Mouse (Mus musculus) heart, embryonic 15.5 days (tissue): Measurements from ENCODE around the gene Rps23. TPM values are rescaled to one million over a fixed set of nuclear protein-coding genes. Genes with fewer than 3 reads are reported as not detected.

ENCODE experiments used
- ATAC-seq: fragments of 200-750 bp; cut with Nextera tagmentation; replicated peaks from 2 replicates; pipeline ENCODE4 v1.8.0; 2017; ENCODE audit warnings: low read depth, moderate TSS enrichment; ENCODE audit not compliant: insufficient number of reproducible peaks, insufficient read depth, low FRiP score
- H3K27ac ChIP-seq: fragments of 300-500 bp; sonication (generic); 2 replicates; pipeline ENCODE4 v1.5.1; 2015; ENCODE audit warnings: mild to moderate bottlenecking, inconsistent platforms
- H3K27me3 ChIP-seq: fragments of 300-500 bp; sonication (generic); 2 replicates; pipeline ENCODE4 v1.6.1; 2015; ENCODE audit warnings: inconsistent platforms
- H3K36me3 ChIP-seq: fragments of 300-500 bp; sonication (generic); 2 replicates; pipeline ENCODE4 v1.6.1; 2015; ENCODE audit warnings: mild to moderate bottlenecking, inconsistent platforms
- H3K4me1 ChIP-seq: fragments of 300-500 bp; sonication (generic); replicated peaks from 2 replicates; pipeline ENCODE4 v1.6.1; 2015; ENCODE audit warnings: inconsistent platforms
- H3K4me2 ChIP-seq: fragments of 300-500 bp; sonication (generic); 2 replicates; pipeline ENCODE4 v1.6.1; 2015; ENCODE audit warnings: inconsistent platforms, mild to moderate bottlenecking, moderate library complexity
- H3K4me3 ChIP-seq: fragments of 300-500 bp; sonication (generic); 2 replicates; pipeline ENCODE4 v1.5.1; 2015; ENCODE audit warnings: mild to moderate bottlenecking, inconsistent platforms
- H3K9ac ChIP-seq: fragments of 300-500 bp; sonication (generic); 2 replicates; pipeline ENCODE4 v1.6.1; 2015; ENCODE audit warnings: mild to moderate bottlenecking, inconsistent platforms
- H3K9me3 ChIP-seq: fragments of 300-500 bp; sonication (generic); replicated peaks from 2 replicates; pipeline ENCODE4 v1.6.1; 2016; ENCODE audit warnings: inconsistent platforms
- WGBS: fragments of 180-500 bp; shearing (Covaris S2); methylation state at CpG from one replicate; pipeline ENCODE4 v1.1.7; 2015; ENCODE audit warnings: mixed read lengths; 5-methylcytosine and 5-hydroxymethylcytosine counted together
- polyA plus RNA-seq: library from polyadenylated mRNA; unstranded; fragments of >200 nt; fragmentation: Nextera tagmentation; extraction: Ambion mirVana; gene quantifications from 2 replicates; pipeline ENCODE4 v1.2.1, GENCODE M21; 2015

The Rps23 gene
- polyA plus RNA-seq, 1 experiment from 2014 or later = 135 TPM

GRCm38 (mm10) chr13:90935852-90936251 is 13.1 kb downstream of the Rps23 start:
- Histone ChIP-seq H3K27me3 (no peaks in the 10 kb centered on the region), H3K36me3 (no peaks in the 10 kb centered on the region), H3K9ac (no peak overlapping the region), H3K9me3 (no peaks in the 10 kb centered on the region), H3K4me2 (no peak overlapping the region), H3K27ac (no peak overlapping the region), H3K4me3 (no peak overlapping the region), H3K4me1 (no peaks in the 10 kb centered on the region)
- ATAC-seq = no peak
- WGBS = 78% methylated on average over 7 of the region's 7 CpGs

DNA sequence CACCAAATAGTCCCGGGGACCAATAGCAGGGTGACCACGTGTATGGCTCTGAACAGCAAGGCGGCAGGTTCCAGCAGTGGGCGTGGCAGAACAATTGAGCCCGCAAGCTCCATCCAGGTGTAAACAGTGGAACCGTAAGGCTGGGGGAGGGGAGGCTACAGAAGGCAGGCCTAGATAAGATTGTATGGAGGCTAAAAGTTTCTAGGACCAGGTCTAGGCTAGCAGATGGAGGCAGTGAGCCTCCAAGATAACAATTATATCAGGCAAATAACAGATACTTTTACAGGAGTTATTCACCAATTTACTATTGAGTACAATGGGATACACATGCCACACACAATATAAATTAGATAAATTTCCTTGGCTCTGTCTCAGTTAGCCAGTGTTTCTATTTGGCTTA is 16.4 kb downstream of the Rps23 start:
- H3K36me3 ChIP-seq = no peaks in the 10 kb centered on the region
- no peaks in the 10 kb centered on the region for H3K9me3 ChIP-seq
- no peak overlapping the region for H3K4me3 ChIP-seq
- 68% methylated on average over 6 of the region's 6 CpGs for WGBS
- ATAC-seq = no peak
- H3K27me3 ChIP-seq = no peaks in the 10 kb centered on the region
- H3K27ac ChIP-seq = no peak overlapping the region
- H3K9ac ChIP-seq = no peak overlapping the region
- H3K4me2 ChIP-seq = no peak overlapping the region
- no peaks in the 10 kb centered on the region for H3K4me1 ChIP-seq

DNA sequence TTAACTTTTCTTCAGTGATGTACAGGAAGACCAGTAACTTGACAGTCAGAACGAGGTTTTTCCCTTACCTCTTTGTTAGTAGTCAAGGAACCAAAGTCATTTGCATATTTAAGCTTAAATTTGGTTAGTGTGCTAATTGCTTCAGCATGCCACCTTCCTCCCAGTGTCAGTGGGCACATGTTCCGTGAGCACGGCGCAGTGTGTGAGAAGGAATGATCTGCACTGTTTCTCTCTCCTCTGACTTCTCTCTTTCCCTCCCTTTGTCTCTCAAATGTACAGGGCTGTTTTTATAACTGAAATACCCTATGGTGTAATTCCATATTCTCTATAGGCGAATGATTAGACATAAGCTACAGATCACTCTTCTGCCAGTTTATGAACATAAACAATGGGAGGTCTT is 16.8 kb downstream of the Rps23 start:
- Histone ChIP-seq H3K27ac (no peak overlapping the region), H3K36me3 (no peaks in the 10 kb centered on the region), H3K9ac (no peak overlapping the region), H3K4me2 (no peak overlapping the region), H3K4me3 (no peak overlapping the region), H3K4me1 (no peaks in the 10 kb centered on the region), H3K27me3 (no peaks in the 10 kb centered on the region), H3K9me3 (no peaks in the 10 kb centered on the region)
- ATAC-seq = no peak
- WGBS = 84% methylated on average over 5 of the region's 5 CpGs

DNA sequence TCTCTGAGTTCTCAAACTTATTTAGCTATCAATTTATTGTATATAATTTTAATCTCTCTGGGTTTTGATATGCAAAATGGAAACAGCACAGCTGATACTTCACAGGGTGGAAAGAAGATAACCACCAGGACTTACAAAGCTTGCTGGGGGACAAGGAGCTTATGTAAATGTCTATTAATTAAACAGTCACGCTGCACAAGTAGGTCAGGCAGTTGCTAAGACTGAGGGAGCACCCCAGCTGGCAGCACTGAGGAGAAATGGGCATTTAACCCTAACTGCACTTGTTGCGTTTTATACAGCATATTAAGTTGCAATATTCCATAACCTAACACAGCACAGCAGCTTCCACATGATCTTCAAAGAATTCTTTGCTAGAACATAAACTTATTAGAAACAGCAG is 36.1 kb downstream of the Rps23 start:
- no peak for ATAC-seq
- H3K36me3 ChIP-seq = no peaks in the 10 kb centered on the region
- H3K27me3 ChIP-seq = no peaks in the 10 kb centered on the region
- H3K9ac ChIP-seq = no peak overlapping the region
- no peak overlapping the region for H3K4me3 ChIP-seq
- no peaks in the 10 kb centered on the region for H3K9me3 ChIP-seq
- peaks cover 6% of the 10 kb centered on the region for H3K4me1 ChIP-seq
- H3K27ac ChIP-seq = no peak overlapping the region
- WGBS = 69% methylated on average over 2 of the region's 2 CpGs
- H3K4me2 ChIP-seq = no peak overlapping the region

DNA sequence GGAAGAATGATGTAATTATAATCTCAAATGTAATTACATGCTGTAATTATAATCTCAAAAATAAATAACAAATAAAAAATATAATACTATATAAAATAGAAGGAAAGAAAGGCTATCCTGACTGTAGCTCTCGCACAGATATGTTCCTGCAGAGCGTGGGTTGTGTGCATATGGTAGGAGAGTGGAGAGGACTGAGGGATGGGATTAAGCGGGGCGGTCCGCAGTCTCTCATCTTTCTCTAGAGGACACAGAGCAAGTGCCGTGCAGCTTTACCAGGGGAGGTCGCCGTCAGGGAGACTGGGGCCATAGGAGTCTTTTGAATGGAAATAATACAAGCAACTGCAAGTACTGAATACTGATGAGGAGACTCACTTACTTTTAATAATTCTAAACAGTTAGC is 37.8 kb downstream of the Rps23 start:
- Histone ChIP-seq H3K4me3 (no peak overlapping the region), H3K36me3 (no peaks in the 10 kb centered on the region), H3K9ac (no peak overlapping the region), H3K9me3 (no peaks in the 10 kb centered on the region), H3K27ac (no peak overlapping the region), H3K4me1 (peaks cover 6% of the 10 kb centered on the region), H3K27me3 (no peaks in the 10 kb centered on the region), H3K4me2 (no peak overlapping the region)
- ATAC-seq = no peak
- WGBS = 91% methylated on average over 8 of the region's 8 CpGs

DNA sequence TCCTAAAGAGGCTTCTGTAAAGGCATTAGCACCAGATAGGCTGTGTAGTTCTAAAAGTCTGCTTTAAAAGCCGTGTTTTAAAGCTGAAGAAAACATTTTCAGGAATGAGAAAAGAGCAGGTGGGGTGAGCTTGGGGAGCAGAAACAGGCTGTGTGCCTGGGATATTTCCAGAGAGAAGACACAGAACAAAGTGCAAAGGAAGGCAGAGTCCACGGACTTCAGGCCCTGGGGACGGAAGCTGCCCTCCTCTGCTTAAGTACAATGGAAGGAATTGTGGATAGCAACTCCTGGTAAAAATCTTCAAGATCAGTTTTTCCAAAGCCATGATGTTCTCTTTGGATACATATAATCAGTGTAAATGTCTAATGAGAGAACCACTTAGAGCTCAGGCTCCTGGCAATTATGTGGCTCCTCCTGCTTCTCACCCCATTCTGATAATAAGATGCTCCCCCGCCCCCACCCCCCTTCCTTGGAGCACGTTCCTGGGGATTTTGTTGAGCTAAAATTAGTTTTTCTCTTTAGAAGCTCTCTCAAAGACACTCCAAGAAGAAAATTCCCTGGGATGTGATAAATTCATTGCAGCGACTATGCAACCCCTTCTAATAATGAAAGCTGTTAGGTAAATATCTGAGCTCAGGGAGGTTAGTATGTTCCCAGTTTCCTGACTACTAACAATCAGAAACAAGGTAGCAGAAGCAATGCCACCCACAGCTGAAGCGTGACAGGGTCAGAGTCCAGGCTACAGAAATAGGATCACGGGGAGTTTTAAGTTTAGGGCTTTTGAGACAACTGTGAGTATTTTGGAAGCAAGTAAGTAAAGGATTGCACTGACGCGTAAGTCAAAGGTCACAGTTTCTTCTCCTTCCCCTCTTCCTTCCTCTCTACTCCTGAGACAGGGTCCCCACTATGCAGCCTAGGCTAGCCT is 40.3 kb downstream of the Rps23 start:
- H3K9ac ChIP-seq = no peak overlapping the region
- no peaks in the 10 kb centered on the region for H3K9me3 ChIP-seq
- 51% methylated on average over 10 of the region's 10 CpGs for WGBS
- H3K36me3 ChIP-seq = no peaks in the 10 kb centered on the region
- no peak overlapping the region for H3K27ac ChIP-seq
- H3K4me3 ChIP-seq = no peak overlapping the region
- ATAC-seq = no peak
- peaks cover 6% of the 10 kb centered on the region for H3K4me1 ChIP-seq
- H3K27me3 ChIP-seq = no peaks in the 10 kb centered on the region
- H3K4me2 ChIP-seq = no peak overlapping the region

GRCm38 (mm10) chr13:90964511-90964910 is 41.8 kb downstream of the Rps23 start:
- WGBS = 81% methylated on average over 4 of the region's 4 CpGs
- no peak for ATAC-seq
- Histone ChIP-seq H3K27ac (no peak overlapping the region), H3K9me3 (no peaks in the 10 kb centered on the region), H3K4me2 (no peak overlapping the region), H3K4me1 (peaks cover 6% of the 10 kb centered on the region), H3K36me3 (no peaks in the 10 kb centered on the region), H3K4me3 (no peak overlapping the region), H3K9ac (no peak overlapping the region), H3K27me3 (no peaks in the 10 kb centered on the region)

DNA sequence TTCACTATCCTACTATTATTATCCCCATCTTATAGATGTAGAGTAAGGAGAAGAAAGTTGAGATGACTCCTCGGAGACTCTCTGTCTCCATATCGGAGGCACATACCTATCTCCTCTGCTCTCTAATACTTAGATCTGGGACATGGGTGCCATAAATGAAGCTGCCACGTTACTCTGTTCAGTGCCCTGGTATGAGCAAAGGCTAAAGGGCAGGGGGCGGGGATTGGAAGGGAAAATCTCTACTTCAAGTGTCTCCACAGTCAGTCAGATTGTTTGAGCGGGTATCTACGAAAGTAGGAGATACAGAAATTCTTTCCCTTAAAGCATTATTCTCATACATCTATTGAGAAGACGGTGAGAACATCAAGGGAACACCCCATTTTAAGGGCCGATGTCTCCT is 43.2 kb downstream of the Rps23 start:
- H3K27me3 ChIP-seq = no peaks in the 10 kb centered on the region
- no peak overlapping the region for H3K9ac ChIP-seq
- no peaks in the 10 kb centered on the region for H3K9me3 ChIP-seq
- H3K4me2 ChIP-seq = no peak overlapping the region
- H3K27ac ChIP-seq = no peak overlapping the region
- no peak for ATAC-seq
- H3K36me3 ChIP-seq = no peaks in the 10 kb centered on the region
- 75% methylated on average over 8 of the region's 8 CpGs for WGBS
- H3K4me3 ChIP-seq = no peak overlapping the region
- H3K4me1 ChIP-seq = peaks cover 6% of the 10 kb centered on the region

DNA sequence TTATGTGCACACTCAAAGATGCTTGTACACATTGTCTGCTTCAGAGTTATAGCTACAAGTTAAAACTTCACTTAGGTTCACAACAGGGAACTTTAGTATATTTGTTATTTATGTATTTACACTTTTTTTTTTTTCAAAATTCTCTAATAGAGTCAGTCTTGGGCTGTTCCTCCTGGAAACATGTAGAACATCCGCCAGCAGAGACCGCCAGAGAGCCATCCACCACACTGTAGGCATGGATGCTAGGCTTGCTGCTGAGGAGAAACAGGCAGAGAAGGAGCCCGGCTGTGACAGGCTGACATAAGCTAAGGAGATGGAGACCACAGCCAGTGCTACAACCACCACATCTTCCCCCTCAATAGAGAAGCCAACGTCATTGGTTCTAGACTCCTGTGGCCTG is 44.7 kb downstream of the Rps23 start:
- Histone ChIP-seq H3K36me3 (no peaks in the 10 kb centered on the region), H3K27ac (no peak overlapping the region), H3K27me3 (no peaks in the 10 kb centered on the region), H3K9ac (no peak overlapping the region), H3K4me1 (peaks cover 6% of the 10 kb centered on the region), H3K4me3 (no peak overlapping the region), H3K9me3 (no peaks in the 10 kb centered on the region), H3K4me2 (no peak overlapping the region)
- 9% methylated on average over 4 of the region's 4 CpGs for WGBS
- 0 out of 2 replicates have a peak, but pooled peaks have one; percentile 35 for ATAC-seq

DNA sequence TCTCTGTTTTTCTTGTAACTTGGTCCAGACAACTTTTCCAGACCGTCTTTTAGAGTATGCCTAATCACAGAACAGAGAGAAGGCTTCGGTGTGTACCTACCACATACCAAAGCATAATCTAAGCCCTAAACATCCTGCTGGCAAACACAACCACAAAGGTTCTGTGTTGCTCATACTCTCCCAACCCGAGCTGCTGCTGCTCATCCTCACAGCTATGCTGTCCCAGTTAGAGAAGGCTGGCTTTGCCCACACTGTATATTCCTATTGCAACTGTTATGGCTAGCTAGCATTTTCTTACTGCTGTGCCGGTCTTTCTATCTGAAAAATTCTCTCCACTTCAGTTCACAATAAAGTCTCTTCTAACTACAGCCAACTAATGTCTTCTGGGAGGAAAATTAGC is 46.2 kb downstream of the Rps23 start:
- Histone ChIP-seq H3K27ac (no peak overlapping the region), H3K4me1 (no peaks in the 10 kb centered on the region), H3K4me3 (no peak overlapping the region), H3K4me2 (no peak overlapping the region), H3K9me3 (no peaks in the 10 kb centered on the region), H3K27me3 (no peaks in the 10 kb centered on the region), H3K36me3 (no peaks in the 10 kb centered on the region), H3K9ac (no peak overlapping the region)
- WGBS = 68% methylated on average over 4 of the region's 4 CpGs
- no peak for ATAC-seq

GRCm38 (mm10) chr13:90970259-90971017 is 47.7 kb downstream of the Rps23 start:
- no peak overlapping the region for H3K4me3 ChIP-seq
- no peak for ATAC-seq
- no peaks in the 10 kb centered on the region for H3K36me3 ChIP-seq
- no peaks in the 10 kb centered on the region for H3K9me3 ChIP-seq
- H3K27me3 ChIP-seq = no peaks in the 10 kb centered on the region
- 55% methylated on average over 10 of the region's 10 CpGs for WGBS
- H3K9ac ChIP-seq = no peak overlapping the region
- H3K4me2 ChIP-seq = no peak overlapping the region
- no peaks in the 10 kb centered on the region for H3K4me1 ChIP-seq
- no peak overlapping the region for H3K27ac ChIP-seq
